Mouse (Mus musculus) ES-Bruce4 (cell line): ENCODE results near the gene Ttc12.

Experiments
- CTCF ChIP-seq: IDR thresholded peaks from one replicate; pipeline ENCODE4 v1.8.1; 2011; ENCODE audit warnings: low read depth, low read length
- POLR2A ChIP-seq: IDR thresholded peaks from one replicate; pipeline ENCODE4 v1.8.1; 2011; ENCODE audit warnings: low read length; ENCODE audit not compliant: insufficient read depth

- TF ChIP-seq CTCF (no peak), POLR2A (no peak)
These were observed 45.8 kb upstream of the Ttc12 start for GRCm38 (mm10) chr9:49531833-49532232.
